ENCODE assay signal across 29 mouse cellular contexts in the genomic region with DNA sequence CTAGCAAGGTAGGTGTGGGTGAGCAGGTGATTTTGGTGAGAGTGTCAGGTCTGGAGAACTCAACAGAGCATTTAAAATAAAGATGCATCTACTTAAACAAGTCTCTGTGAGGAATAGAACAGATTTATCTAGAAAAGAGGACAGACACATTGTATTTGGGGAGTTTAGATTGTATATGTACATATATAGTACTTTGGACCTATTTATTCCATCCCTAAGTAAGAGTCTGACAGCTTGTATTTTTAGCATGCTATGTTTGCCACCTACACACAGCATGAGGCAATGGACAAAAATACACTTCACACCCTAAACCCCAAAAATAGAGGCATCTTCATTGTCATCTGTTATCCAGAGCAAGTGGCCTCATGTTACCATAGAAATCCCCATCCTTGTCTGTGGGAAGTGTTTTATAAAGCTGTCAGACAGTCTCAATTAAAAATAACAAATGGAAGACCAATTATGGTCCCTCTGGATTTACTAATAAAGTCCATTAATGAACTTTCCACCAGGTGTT.
A peak's percentile ranks its signal among the peaks of the same experiment; 100 is the strongest.
DNase-seq lines count a peak whose midpoint lies in the region; ATAC-seq and TF ChIP-seq lines count a peak whose summit lies in the region.
"Had no signal": no experiment of that assay in that cellular context is flagged by ENCODE, and none has a peak within 500 bp of the region (broad histone marks: within the 10 kb centered on the region; RNA-seq: fewer than 3 reads in every experiment).

No protein-coding gene starts in this region.

- peak; percentile 93 for ATAC-seq in forebrain, postnatal 0 days
- ATAC-seq in forebrain, embryonic 13.5 days = no peak
- no peak for ATAC-seq in heart, embryonic 12.5 days (ENCODE audit: insufficient number of reproducible peaks, low FRiP score)
- ATAC-seq: activated CD4-positive, CD25-positive, alpha-beta regulatory T cell, adult 4 months; midbrain, embryonic 16.5 days had no signal

- no peak for TF ChIP-seq CTCF in forebrain, postnatal 0 days (IDR thresholded peaks at IDR 0.05; ENCODE audit: low read depth)

- no peaks in the 10 kb centered on the region for H3K9me3 ChIP-seq in forebrain, postnatal 0 days (ENCODE audit: low read length)
- no peaks in the 10 kb centered on the region for H3K9me3 ChIP-seq in forebrain, embryonic 13.5 days (replicated peaks)
- no peaks in the 10 kb centered on the region for H3K9me3 ChIP-seq in heart, embryonic 12.5 days (replicated peaks)
- H3K9me3 ChIP-seq: embryonic facial prominence, embryonic 10.5 days; embryonic facial prominence, embryonic 15.5 days; forebrain, embryonic 12.5 days; limb, embryonic 12.5 days; liver, embryonic 15.5 days; neural tube, embryonic 12.5 days; stomach, embryonic 15.5 days had no signal

- intact Hi-C loops in heart, postnatal 36 days (cut with DNase I) = no loop called here
- intact Hi-C loops in left cerebral cortex, postnatal 10 days (cut with DNase I) = no loop called here

- DNase-seq in forebrain, postnatal 0 days = no peak
- no peak for DNase-seq in heart, postnatal 36 days
- peak; percentile 47 for DNase-seq in left cerebral cortex, adult 11 months (ENCODE audit: low spot score)
- DNase-seq in left cerebral cortex, postnatal 10 days (ENCODE audit: extremely low spot score in 1 of 2, low spot score in 2 of 2) = no peak
- peak; percentile 43 for DNase-seq in right cerebral cortex, adult 18-20 months
- no peak for DNase-seq in right cerebral cortex, postnatal 25 days
- DNase-seq: adrenal gland, postnatal 36 days; cerebellum, adult 2 months; cerebellum, postnatal 14 days; gastrocnemius, postnatal 10 days; kidney, adult 11 months; kidney, postnatal 14 days; lung, embryonic 14.5 days; lung, postnatal 14 days; right cerebral cortex, postnatal 14 days; thymus, postnatal 25 days had no signal

- no peaks in the 10 kb centered on the region for H3K36me3 ChIP-seq in forebrain, postnatal 0 days (ENCODE audit: insufficient read depth)
- no peaks in the 10 kb centered on the region for H3K36me3 ChIP-seq in forebrain, embryonic 13.5 days (ENCODE audit: poor library complexity, severe bottlenecking)
- no peaks in the 10 kb centered on the region for H3K36me3 ChIP-seq in heart, embryonic 12.5 days
- H3K36me3 ChIP-seq: embryonic facial prominence, embryonic 10.5 days; embryonic facial prominence, embryonic 15.5 days; forebrain, embryonic 12.5 days; limb, embryonic 12.5 days; liver, embryonic 15.5 days; neural tube, embryonic 12.5 days; stomach, embryonic 15.5 days had no signal

- H3K4me2 ChIP-seq in forebrain, postnatal 0 days (ENCODE audit: low read depth) = no peak overlapping the region
- no peak overlapping the region for H3K4me2 ChIP-seq in forebrain, embryonic 13.5 days
- no peak overlapping the region for H3K4me2 ChIP-seq in heart, embryonic 12.5 days
- H3K4me2 ChIP-seq: embryonic facial prominence, embryonic 15.5 days; forebrain, embryonic 12.5 days; hindbrain, embryonic 14.5 days; limb, embryonic 12.5 days; liver, embryonic 15.5 days; lung, embryonic 14.5 days; neural tube, embryonic 12.5 days; stomach, embryonic 15.5 days had no signal

- H3K4me3 ChIP-seq in forebrain, postnatal 0 days (ENCODE audit: low read depth, low read length) = no peak overlapping the region
- H3K4me3 ChIP-seq in forebrain, embryonic 13.5 days = no peak overlapping the region
- no peak overlapping the region for H3K4me3 ChIP-seq in heart, embryonic 12.5 days
- H3K4me3 ChIP-seq: embryonic facial prominence, embryonic 10.5 days; embryonic facial prominence, embryonic 15.5 days; forebrain, embryonic 12.5 days; limb, embryonic 12.5 days; liver, embryonic 15.5 days; neural tube, embryonic 12.5 days; stomach, embryonic 15.5 days had no signal

- no peaks in the 10 kb centered on the region for H3K4me1 ChIP-seq in forebrain, postnatal 0 days (ENCODE audit: insufficient read depth)
- no peaks in the 10 kb centered on the region for H3K4me1 ChIP-seq in forebrain, embryonic 13.5 days
- H3K4me1 ChIP-seq in heart, embryonic 12.5 days (replicated peaks) = 0 out of 2 replicates have a peak, but pooled peaks cover 4% of the 10 kb centered on the region
- H3K4me1 ChIP-seq: embryonic facial prominence, embryonic 10.5 days; embryonic facial prominence, embryonic 15.5 days; forebrain, embryonic 12.5 days; limb, embryonic 12.5 days; liver, embryonic 15.5 days; neural tube, embryonic 12.5 days; stomach, embryonic 15.5 days had no signal

- no peak overlapping the region for H3K9ac ChIP-seq in forebrain, postnatal 0 days
- H3K9ac ChIP-seq in forebrain, embryonic 13.5 days = no peak overlapping the region
- H3K9ac ChIP-seq in heart, embryonic 12.5 days = no peak overlapping the region
- H3K9ac ChIP-seq: embryonic facial prominence, embryonic 15.5 days; forebrain, embryonic 12.5 days; hindbrain, embryonic 14.5 days; limb, embryonic 12.5 days; liver, embryonic 15.5 days; lung, embryonic 14.5 days; neural tube, embryonic 12.5 days; stomach, embryonic 15.5 days had no signal

- no peaks in the 10 kb centered on the region for H3K27me3 ChIP-seq in forebrain, postnatal 0 days (ENCODE audit: insufficient read depth, low read length)
- H3K27me3 ChIP-seq in forebrain, embryonic 13.5 days = no peaks in the 10 kb centered on the region
- no peaks in the 10 kb centered on the region for H3K27me3 ChIP-seq in heart, embryonic 12.5 days (replicated peaks)
- H3K27me3 ChIP-seq: CH12.LX; embryonic facial prominence, embryonic 15.5 days; forebrain, embryonic 12.5 days; limb, embryonic 12.5 days; liver, embryonic 15.5 days; neural tube, embryonic 12.5 days; stomach, embryonic 15.5 days had no signal

- no peak overlapping the region for H3K27ac ChIP-seq in forebrain, postnatal 0 days (ENCODE audit: low read depth, low read length)
- H3K27ac ChIP-seq in forebrain, embryonic 13.5 days = no peak overlapping the region
- H3K27ac ChIP-seq in heart, embryonic 12.5 days (ENCODE audit: poor library complexity, severe bottlenecking) = 0 out of 2 replicates have a peak overlapping the region, but pooled peaks have one; percentile 38
- H3K27ac ChIP-seq: embryonic facial prominence, embryonic 10.5 days; embryonic facial prominence, embryonic 15.5 days; forebrain, embryonic 12.5 days; hindbrain, embryonic 14.5 days; limb, embryonic 12.5 days; liver, embryonic 15.5 days; neural tube, embryonic 12.5 days; stomach, embryonic 15.5 days had no signal

Comparison
In these comparisons a context has a peak if more than half of its experiments do, and no peak if none do; other contexts are left out.
1. DNase-seq: peak in left cerebral cortex, adult 11 months (single experiment) and right cerebral cortex, adult 18-20 months (single experiment); none in forebrain, postnatal 0 days (single experiment), heart, postnatal 36 days (0 of 2), left cerebral cortex, postnatal 10 days (0 of 2) and right cerebral cortex, postnatal 25 days (single experiment).